Mouse (Mus musculus): ENCODE results near the gene Ttc39b. TPM values are rescaled to one million over a fixed set of nuclear protein-coding genes. Genes with fewer than 3 reads are reported as not detected.

The Ttc39b gene
- polyA plus RNA-seq, 1 experiment from 2014 or later: 6.2 TPM

DNA sequence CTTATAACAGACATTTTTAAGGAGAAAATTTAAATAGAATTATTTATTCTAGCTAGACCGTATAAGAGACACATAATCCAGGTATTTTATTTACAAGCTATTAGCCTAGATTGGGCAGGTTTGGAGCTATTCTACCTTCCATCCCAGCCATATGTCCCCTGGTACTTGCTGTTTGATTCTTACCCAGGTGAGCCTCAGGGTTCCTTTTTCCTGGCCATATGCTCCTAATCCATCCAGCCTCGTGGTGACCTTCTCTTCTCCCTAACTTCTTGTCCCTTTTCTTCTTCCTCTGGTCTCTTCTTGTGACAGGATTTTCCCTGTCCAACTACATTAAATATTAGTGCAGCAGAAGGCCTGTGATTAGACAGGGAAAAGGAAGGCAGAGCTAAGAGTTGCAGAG is 134.3 kb downstream of the Ttc39b start:
- 94% methylated on average over 2 of the region's 2 CpGs for WGBS

GRCm38 (mm10) chr4:83187324-83187723 is 136.7 kb downstream of the Ttc39b start:
- Histone ChIP-seq H3K27me3 (replicated peaks; ENCODE audit: control insufficient read depth, insufficient read depth, low read length) (no peaks in the 10 kb centered on the region), H3K4me3 (ENCODE audit: low read length) (no peak overlapping the region), H3K36me3 (ENCODE audit: control insufficient read depth, insufficient read depth, low read length) (no peaks in the 10 kb centered on the region), H3K9ac (ENCODE audit: low read depth, low read length) (no peak overlapping the region), H3K4me1 (ENCODE audit: control insufficient read depth, insufficient read depth, low read depth, low read length) (no peaks in the 10 kb centered on the region), H3K4me2 (ENCODE audit: low read length) (no peak overlapping the region), H3K27ac (ENCODE audit: low read depth, low read length) (no peak overlapping the region), H3K9me3 (ENCODE audit: control insufficient read depth, low read length) (no peaks in the 10 kb centered on the region)
- 79% methylated on average over 1 of the region's 1 CpGs for WGBS
- no peak for ATAC-seq

More for the DNA sequence above, 134.3 kb downstream of the Ttc39b start:
- no peaks in the 10 kb centered on the region for H3K9me3 ChIP-seq (ENCODE audit: control insufficient read depth, low read length)
- H3K4me3 ChIP-seq (ENCODE audit: low read length): no peak overlapping the region
- ATAC-seq: no peak
- H3K4me1 ChIP-seq (ENCODE audit: control insufficient read depth, insufficient read depth, low read depth, low read length): no peaks in the 10 kb centered on the region
- H3K4me2 ChIP-seq (ENCODE audit: low read length): no peak overlapping the region
- no peaks in the 10 kb centered on the region for H3K36me3 ChIP-seq (ENCODE audit: control insufficient read depth, insufficient read depth, low read length)
- H3K27ac ChIP-seq (ENCODE audit: low read depth, low read length): no peak overlapping the region
- no peaks in the 10 kb centered on the region for H3K27me3 ChIP-seq (replicated peaks; ENCODE audit: control insufficient read depth, insufficient read depth, low read length)
- no peak overlapping the region for H3K9ac ChIP-seq (ENCODE audit: low read depth, low read length)

GRCm38 (mm10) chr4:83186448-83186847 is 137.6 kb downstream of the Ttc39b start:
- Histone ChIP-seq H3K36me3 (ENCODE audit: control insufficient read depth, insufficient read depth, low read length) (no peaks in the 10 kb centered on the region), H3K4me3 (ENCODE audit: low read length) (no peak overlapping the region), H3K9me3 (ENCODE audit: control insufficient read depth, low read length) (no peaks in the 10 kb centered on the region), H3K9ac (ENCODE audit: low read depth, low read length) (no peak overlapping the region), H3K4me1 (ENCODE audit: control insufficient read depth, insufficient read depth, low read depth, low read length) (no peaks in the 10 kb centered on the region), H3K27me3 (replicated peaks; ENCODE audit: control insufficient read depth, insufficient read depth, low read length) (no peaks in the 10 kb centered on the region), H3K4me2 (ENCODE audit: low read length) (no peak overlapping the region), H3K27ac (ENCODE audit: low read depth, low read length) (no peak overlapping the region)
- WGBS: 26% methylated on average over 6 of the region's 6 CpGs
- no peak for ATAC-seq

- peak overlapping the region; percentile 43 for H3K9ac ChIP-seq (ENCODE audit: low read depth, low read length)
- H3K4me2 ChIP-seq (ENCODE audit: low read length): no peak overlapping the region
- 25% methylated on average over 9 of the region's 9 CpGs for WGBS
- no peak overlapping the region for H3K4me3 ChIP-seq (ENCODE audit: low read length)
- H3K9me3 ChIP-seq (ENCODE audit: control insufficient read depth, low read length): no peaks in the 10 kb centered on the region
- H3K4me1 ChIP-seq (ENCODE audit: control insufficient read depth, insufficient read depth, low read depth, low read length): no peaks in the 10 kb centered on the region
- peak; percentile 91 for ATAC-seq
- H3K27ac ChIP-seq (ENCODE audit: low read depth, low read length): no peak overlapping the region
- H3K27me3 ChIP-seq (replicated peaks; ENCODE audit: control insufficient read depth, insufficient read depth, low read length): no peaks in the 10 kb centered on the region
- no peaks in the 10 kb centered on the region for H3K36me3 ChIP-seq (ENCODE audit: control insufficient read depth, insufficient read depth, low read length)
Measured at GRCm38 (mm10) chr4:83183288-83183930, 140.6 kb downstream of the Ttc39b start.

- Histone ChIP-seq H3K4me1 (ENCODE audit: control insufficient read depth, insufficient read depth, low read depth, low read length) (no peaks in the 10 kb centered on the region), H3K9ac (ENCODE audit: low read depth, low read length) (no peak overlapping the region), H3K36me3 (ENCODE audit: control insufficient read depth, insufficient read depth, low read length) (no peaks in the 10 kb centered on the region), H3K9me3 (ENCODE audit: control insufficient read depth, low read length) (no peaks in the 10 kb centered on the region), H3K27ac (ENCODE audit: low read depth, low read length) (no peak overlapping the region), H3K4me3 (ENCODE audit: low read length) (no peak overlapping the region), H3K27me3 (replicated peaks; ENCODE audit: control insufficient read depth, insufficient read depth, low read length) (no peaks in the 10 kb centered on the region), H3K4me2 (ENCODE audit: low read length) (no peak overlapping the region)
- 61% methylated on average over 8 of the region's 8 CpGs for WGBS
- ATAC-seq: peak; percentile 35; the same call in 1 of the 2 replicates
Measured at GRCm38 (mm10) chr4:83182178-83183068, 141.6 kb downstream of the Ttc39b start.

- H3K4me2 ChIP-seq (ENCODE audit: low read length): no peak overlapping the region
- H3K27ac ChIP-seq (ENCODE audit: low read depth, low read length): no peak overlapping the region
- no peak overlapping the region for H3K9ac ChIP-seq (ENCODE audit: low read depth, low read length)
- no peak overlapping the region for H3K4me3 ChIP-seq (ENCODE audit: low read length)
- H3K27me3 ChIP-seq (replicated peaks; ENCODE audit: control insufficient read depth, insufficient read depth, low read length): no peaks in the 10 kb centered on the region
- ATAC-seq: no peak
- H3K9me3 ChIP-seq (ENCODE audit: control insufficient read depth, low read length): no peaks in the 10 kb centered on the region
- H3K4me1 ChIP-seq (ENCODE audit: control insufficient read depth, insufficient read depth, low read depth, low read length): no peaks in the 10 kb centered on the region
- WGBS: 92% methylated on average over 2 of the region's 2 CpGs
- H3K36me3 ChIP-seq (ENCODE audit: control insufficient read depth, insufficient read depth, low read length): no peaks in the 10 kb centered on the region
Measured at GRCm38 (mm10) chr4:83177471-83177870, 146.6 kb downstream of the Ttc39b start.

DNA sequence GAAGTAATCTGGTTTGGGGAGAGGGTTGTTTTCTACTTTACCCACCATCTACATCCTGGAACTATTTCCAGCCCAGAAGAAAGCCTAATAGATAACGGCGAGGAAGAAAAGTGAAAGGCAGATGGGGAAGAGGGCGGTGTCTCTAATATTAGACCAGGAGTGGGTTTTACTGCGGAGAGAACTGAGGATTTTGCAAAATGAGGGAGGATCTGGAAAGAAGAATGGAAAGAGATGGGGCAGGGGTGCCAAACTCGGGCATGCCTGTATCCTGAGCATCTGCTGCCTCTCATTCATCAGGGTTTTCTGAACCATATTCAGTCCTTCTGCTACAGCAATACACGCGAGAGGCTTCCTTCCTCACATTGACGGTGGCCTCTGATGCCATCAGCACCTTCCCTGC is 149.1 kb downstream of the Ttc39b start:
- H3K27me3 ChIP-seq (replicated peaks; ENCODE audit: control insufficient read depth, insufficient read depth, low read length): no peaks in the 10 kb centered on the region
- WGBS: 88% methylated on average over 8 of the region's 8 CpGs
- H3K4me2 ChIP-seq (ENCODE audit: low read length): no peak overlapping the region
- H3K9me3 ChIP-seq (ENCODE audit: control insufficient read depth, low read length): no peaks in the 10 kb centered on the region
- no peak overlapping the region for H3K9ac ChIP-seq (ENCODE audit: low read depth, low read length)
- H3K4me1 ChIP-seq (ENCODE audit: control insufficient read depth, insufficient read depth, low read depth, low read length): no peaks in the 10 kb centered on the region
- H3K36me3 ChIP-seq (ENCODE audit: control insufficient read depth, insufficient read depth, low read length): no peaks in the 10 kb centered on the region
- ATAC-seq: no peak
- no peak overlapping the region for H3K4me3 ChIP-seq (ENCODE audit: low read length)
- no peak overlapping the region for H3K27ac ChIP-seq (ENCODE audit: low read depth, low read length)

DNA sequence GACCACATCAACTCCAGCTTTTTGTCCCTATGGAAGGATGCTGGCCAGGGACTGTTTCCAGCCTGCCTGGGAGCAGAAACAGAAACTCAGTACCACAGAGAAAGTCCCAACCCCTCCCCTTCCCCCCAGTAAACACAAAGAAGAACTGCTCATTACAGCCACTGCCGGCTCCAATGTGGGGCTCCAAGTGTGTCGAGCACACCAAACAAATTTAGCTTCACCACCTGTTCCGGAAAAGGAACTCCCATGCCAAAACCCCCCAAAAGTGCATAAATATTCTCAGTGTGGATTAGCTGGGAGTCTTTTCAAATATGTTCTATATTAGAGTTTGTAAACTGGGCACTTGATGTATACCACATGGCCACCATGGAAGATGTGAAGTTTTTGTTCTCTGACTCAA is 151.8 kb downstream of the Ttc39b start:
- Histone ChIP-seq H3K27me3 (replicated peaks; ENCODE audit: control insufficient read depth, insufficient read depth, low read length) (no peaks in the 10 kb centered on the region), H3K9me3 (ENCODE audit: control insufficient read depth, low read length) (no peaks in the 10 kb centered on the region)
- WGBS: 70% methylated on average over 3 of the region's 3 CpGs

DNA sequence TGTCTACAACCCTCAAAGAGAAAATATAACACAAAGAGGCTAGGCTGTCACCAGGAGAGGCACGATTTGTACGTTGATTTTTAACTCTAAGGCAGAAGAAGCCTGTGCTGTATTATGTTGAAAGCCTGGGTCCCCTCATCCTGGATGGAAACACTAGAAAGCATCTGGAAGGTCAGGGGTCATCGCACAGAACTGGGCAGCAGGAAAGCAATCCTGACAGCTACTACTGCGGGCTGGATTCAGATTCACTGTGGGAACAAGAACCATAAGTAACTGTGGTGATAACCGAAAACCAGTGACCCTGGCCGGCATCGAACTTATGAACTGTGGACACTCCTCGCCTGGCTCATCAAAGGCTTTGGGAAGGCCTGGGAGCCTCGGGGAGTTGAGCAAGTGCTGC is 153.3 kb downstream of the Ttc39b start:
- Histone ChIP-seq H3K9me3 (ENCODE audit: control insufficient read depth, low read length) (no peaks in the 10 kb centered on the region), H3K4me2 (ENCODE audit: low read length) (no peak overlapping the region), H3K4me1 (ENCODE audit: control insufficient read depth, insufficient read depth, low read depth, low read length) (no peaks in the 10 kb centered on the region), H3K36me3 (ENCODE audit: control insufficient read depth, insufficient read depth, low read length) (no peaks in the 10 kb centered on the region), H3K27me3 (replicated peaks; ENCODE audit: control insufficient read depth, insufficient read depth, low read length) (no peaks in the 10 kb centered on the region), H3K4me3 (ENCODE audit: low read length) (no peak overlapping the region), H3K27ac (ENCODE audit: low read depth, low read length) (no peak overlapping the region), H3K9ac (ENCODE audit: low read depth, low read length) (no peak overlapping the region)
- ATAC-seq: no peak
- WGBS: 46% methylated on average over 9 of the region's 9 CpGs

More for the DNA sequence above, 151.8 kb downstream of the Ttc39b start:
- H3K27ac ChIP-seq (ENCODE audit: low read depth, low read length): no peak overlapping the region
- no peaks in the 10 kb centered on the region for H3K4me1 ChIP-seq (ENCODE audit: control insufficient read depth, insufficient read depth, low read depth, low read length)
- no peak overlapping the region for H3K4me3 ChIP-seq (ENCODE audit: low read length)
- H3K4me2 ChIP-seq (ENCODE audit: low read length): no peak overlapping the region
- H3K36me3 ChIP-seq (ENCODE audit: control insufficient read depth, insufficient read depth, low read length): no peaks in the 10 kb centered on the region
- ATAC-seq: no peak
- H3K9ac ChIP-seq (ENCODE audit: low read depth, low read length): no peak overlapping the region
